Mouse (Mus musculus): ENCODE results near the gene Gm10024.

- TF ChIP-seq CTCF (IDR thresholded peaks at IDR 0.05; ENCODE audit: low read depth) = no peak
- no peak for TF ChIP-seq EP300 (optimal IDR thresholded peaks at IDR 0.05)
Observed at GRCm38 (mm10) chr10:77715507-77715906, 4.2 kb downstream of the Gm10024 start, which contains the start of gene Gm10142.

Data from stomach, postnatal 0 days (tissue).